Mouse (Mus musculus): ENCODE measurements around the gene Arap2. TPM values are rescaled to one million over a fixed set of nuclear protein-coding genes. Genes with fewer than 3 reads are reported as not detected.

Arap2 gene
- total and polyA plus RNA-seq, 2 experiments from 2014 or later: 14.2 to 14.3 TPM

DNA sequence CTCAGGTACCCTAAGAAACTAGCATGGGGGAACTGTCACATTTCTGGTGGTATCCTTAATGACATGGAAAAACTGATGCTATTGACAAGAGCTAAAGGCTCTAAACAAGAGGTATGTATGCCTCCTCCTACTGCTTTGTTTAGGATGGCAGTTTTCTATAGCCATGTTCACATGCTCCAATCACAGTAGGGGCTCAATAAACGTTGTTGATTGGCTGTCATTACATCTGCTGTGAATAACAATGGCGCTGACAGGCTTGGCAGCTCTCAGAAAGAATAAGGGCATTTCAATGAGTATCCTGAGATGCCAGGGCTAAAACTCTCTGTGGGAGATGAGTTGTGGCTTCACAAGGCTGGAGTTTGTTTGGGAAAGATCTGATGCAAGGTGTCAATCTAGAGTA, 183.3 kb downstream of the Arap2 start:
- Histone ChIP-seq H3K27me3 (ENCODE audit: insufficient read depth, low read length) (no peaks in the 10 kb centered on the region), H3K4me1 (ENCODE audit: insufficient read depth, low read length) (no peaks in the 10 kb centered on the region), H3K9me3 (ENCODE audit: low read length) (no peaks in the 10 kb centered on the region), H3K4me2 (ENCODE audit: low read depth, low read length) (no peak overlapping the region), H3K9ac (replicated peaks; ENCODE audit: low read length) (no peak overlapping the region), H3K36me3 (ENCODE audit: insufficient read depth, low read length) (no peaks in the 10 kb centered on the region), H3K27ac (no peak overlapping the region), H3K4me3 (ENCODE audit: low read length) (no peak overlapping the region)
- TF ChIP-seq CTCF (IDR thresholded peaks at IDR 0.05; ENCODE audit: low read depth): no peak
- no peak for ATAC-seq
- no peak for DNase-seq (ENCODE audit: low spot score)
- WGBS: 15% methylated on average over 2 of the region's 2 CpGs

DNA sequence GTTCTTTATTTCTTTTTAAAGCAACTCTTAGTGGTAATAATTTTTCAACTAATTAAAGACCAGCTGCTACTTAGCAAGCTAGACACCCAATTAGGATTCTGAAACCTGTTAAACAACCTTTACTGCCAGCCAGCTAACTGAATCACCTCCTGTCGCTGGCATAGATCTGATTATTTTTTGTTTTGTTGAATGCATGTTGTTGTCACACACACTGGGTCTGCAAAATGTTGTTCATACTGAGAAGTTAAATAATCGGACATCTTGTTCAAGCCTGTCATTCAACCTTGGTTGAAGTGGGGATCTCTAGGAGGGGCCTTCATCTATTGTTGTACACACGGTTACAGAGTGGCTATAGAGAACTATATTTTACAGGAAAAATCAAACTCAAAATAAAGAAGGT, 184.3 kb downstream of the Arap2 start:
- no peak overlapping the region for H3K9ac ChIP-seq (replicated peaks; ENCODE audit: low read length)
- H3K27me3 ChIP-seq (ENCODE audit: insufficient read depth, low read length): no peaks in the 10 kb centered on the region
- TF ChIP-seq CTCF (IDR thresholded peaks at IDR 0.05; ENCODE audit: low read depth): no peak
- DNase-seq (ENCODE audit: low spot score) (no peak), ATAC-seq (no peak)
- H3K4me1 ChIP-seq (ENCODE audit: insufficient read depth, low read length): no peaks in the 10 kb centered on the region
- H3K27ac ChIP-seq: no peak overlapping the region
- H3K36me3 ChIP-seq (ENCODE audit: insufficient read depth, low read length): no peaks in the 10 kb centered on the region
- H3K4me2 ChIP-seq (ENCODE audit: low read depth, low read length): no peak overlapping the region
- WGBS: 38% methylated on average over 3 of the region's 3 CpGs
- H3K9me3 ChIP-seq (ENCODE audit: low read length): no peaks in the 10 kb centered on the region
- no peak overlapping the region for H3K4me3 ChIP-seq (ENCODE audit: low read length)

GRCm38 (mm10) chr5:62574336-62574844, 191.6 kb downstream of the Arap2 start:
- H3K27me3 ChIP-seq (ENCODE audit: insufficient read depth, low read length): no peaks in the 10 kb centered on the region
- 93% methylated on average over 3 of the region's 3 CpGs for WGBS
- no peaks in the 10 kb centered on the region for H3K9me3 ChIP-seq (ENCODE audit: low read length)

More at GRCm38 (mm10) chr5:62574336-62574844, 191.6 kb downstream of the Arap2 start:
- Histone ChIP-seq H3K36me3 (ENCODE audit: insufficient read depth, low read length) (no peaks in the 10 kb centered on the region), H3K4me2 (ENCODE audit: low read depth, low read length) (no peak overlapping the region), H3K9ac (replicated peaks; ENCODE audit: low read length) (no peak overlapping the region), H3K27ac (no peak overlapping the region), H3K4me1 (ENCODE audit: insufficient read depth, low read length) (no peaks in the 10 kb centered on the region), H3K4me3 (ENCODE audit: low read length) (no peak overlapping the region)
- ATAC-seq: no peak
- DNase-seq (ENCODE audit: low spot score): no peak
- no peak for TF ChIP-seq CTCF (IDR thresholded peaks at IDR 0.05; ENCODE audit: low read depth)

Other genes starting within 250 kb of the Arap2 start
- not detected in 2 replicates for gene Dthd1, start 47.7 kb upstream of the Arap2 start, total RNA-seq (2014; rRNA removed)
- gene Dthd1, start 47.7 kb upstream of the Arap2 start, polyA plus RNA-seq (2015; fragmentation: Nextera tagmentation; extraction: Ambion mirVana): not detected in 2 replicates

Measured in hindbrain, postnatal 0 days (tissue).